Mouse (Mus musculus) liver, adult (tissue): ENCODE results near the gene Art5.
A peak's percentile ranks its signal among the peaks of the same experiment; 100 is the strongest.

Experiments
- GATA4 ChIP-seq: IDR thresholded peaks from 2 replicates; pipeline ENCODE4 v1.6.1; 2014; ENCODE audit warnings: mild to moderate bottlenecking, low read length; ENCODE audit not compliant: insufficient replicate concordance

Art5 gene

GRCm38 (mm10) chr7:102100868-102101267, 8.4 kb downstream of the Art5 start:
- no peak for TF ChIP-seq GATA4

GRCm38 (mm10) chr7:102099760-102100661, 9.3 kb downstream of the Art5 start:
- no peak for TF ChIP-seq GATA4

- no peak for TF ChIP-seq GATA4
These were observed 22.0 kb downstream of the Art5 start for GRCm38 (mm10) chr7:102087336-102087735.

GRCm38 (mm10) chr7:102084041-102084696, 25.1 kb downstream of the Art5 start:
- TF ChIP-seq GATA4 = no peak

- no peak for TF ChIP-seq GATA4
These were observed 26.5 kb downstream of the Art5 start, which contains the start of gene Trpc2 for GRCm38 (mm10) chr7:102082816-102083215. TSS of gene Trpc2 (plus strand) at chr7:102083116.

- no peak for TF ChIP-seq GATA4
These were observed 27.5 kb downstream of the Art5 start for GRCm38 (mm10) chr7:102081784-102082183.

- TF ChIP-seq GATA4 = no peak
These were observed 29.0 kb downstream of the Art5 start for GRCm38 (mm10) chr7:102080311-102080710.

- no peak for TF ChIP-seq GATA4
These were observed 30.8 kb downstream of the Art5 start for GRCm38 (mm10) chr7:102078517-102078916.

GRCm38 (mm10) chr7:102076714-102077296, 32.5 kb downstream of the Art5 start:
- no peak for TF ChIP-seq GATA4

GRCm38 (mm10) chr7:102066363-102066762, 42.9 kb downstream of the Art5 start:
- TF ChIP-seq GATA4 = no peak

GRCm38 (mm10) chr7:102065046-102065891, 44.0 kb downstream of the Art5 start, which contains the start of the genes Rnf121, Xndc1 and Xntrpc:
TSS of gene Rnf121 (minus strand) at chr7:102065469.
TSS of gene Xndc1 (plus strand) at chr7:102065511.
TSS of gene Xntrpc (plus strand) at chr7:102065713.
- TF ChIP-seq GATA4 = peak; percentile 25; the same call in 1 of the 2 replicates

- TF ChIP-seq GATA4 = no peak
These were observed 44.6 kb downstream of the Art5 start for GRCm38 (mm10) chr7:102064655-102065045.

- no peak for TF ChIP-seq GATA4
These were observed 45.4 kb downstream of the Art5 start for GRCm38 (mm10) chr7:102063891-102064290.

- no peak for TF ChIP-seq GATA4
These were observed 47.1 kb downstream of the Art5 start for GRCm38 (mm10) chr7:102062203-102062602.

GRCm38 (mm10) chr7:102061353-102061752, 47.9 kb downstream of the Art5 start:
- TF ChIP-seq GATA4 = no peak
